Mouse (Mus musculus) heart, embryonic 16.5 days (tissue): ENCODE measurements at regions not wholly inside any gene's neighbourhood (a gene's known extent, or its start where the extent isn't known, plus 50 kb on each side); places are given as distances from the start of the nearest gene placed in this dataset.

Experiments used
- ATAC-seq: fragments of 200-750 bp; cut with Nextera tagmentation; replicated peaks from 2 replicates; pipeline ENCODE4 v1.8.0; 2017; ENCODE audit warnings: moderate number of reproducible peaks; ENCODE audit not compliant: insufficient read depth, low FRiP score; ENCODE audit errors: extremely low read depth
- H3K27ac ChIP-seq: fragments of 300-500 bp; sonication (generic); 2 replicates; pipeline ENCODE4 v1.5.1; 2014; ENCODE audit warnings: mild to moderate bottlenecking, low read length, control low read depth, moderate library complexity
- H3K27me3 ChIP-seq: fragments of 300-500 bp; sonication (generic); 2 replicates; pipeline ENCODE4 v1.6.1; 2014; ENCODE audit warnings: low read length, mixed read lengths; ENCODE audit not compliant: control insufficient read depth, insufficient read depth
- H3K36me3 ChIP-seq: fragments of 300-500 bp; sonication (generic); 2 replicates; pipeline ENCODE4 v1.6.1; 2014; ENCODE audit not compliant: control insufficient read depth, insufficient read depth
- H3K4me1 ChIP-seq: fragments of 300-500 bp; sonication (generic); 2 replicates; pipeline ENCODE4 v1.6.1; 2014; ENCODE audit warnings: low read length, mixed read lengths; ENCODE audit not compliant: control insufficient read depth, insufficient read depth
- H3K4me2 ChIP-seq: fragments of 300-500 bp; sonication (generic); 2 replicates; pipeline ENCODE4 v1.6.1; 2014; ENCODE audit warnings: low read depth, mild to moderate bottlenecking, control low read depth, low read length
- H3K4me3 ChIP-seq: fragments of 300-500 bp; sonication (generic); 2 replicates; pipeline ENCODE4 v1.5.1; 2014; ENCODE audit warnings: mild to moderate bottlenecking, control low read depth, low read length
- H3K9ac ChIP-seq: fragments of 300-500 bp; sonication (generic); 2 replicates; pipeline ENCODE4 v1.6.1; 2014; ENCODE audit warnings: low read length, control low read depth
- H3K9me3 ChIP-seq: fragments of 300-500 bp; sonication (generic); replicated peaks from 2 replicates; pipeline ENCODE4 v1.6.1; 2016; ENCODE audit warnings: low read length; ENCODE audit not compliant: control insufficient read depth
- WGBS: fragments of 180-500 bp; shearing (Covaris S2); extraction: QIAGEN DNeasy Blood & Tissue Kit; methylation state at CpG from one replicate; pipeline ENCODE4 v1.1.7; 2014; 5-methylcytosine and 5-hydroxymethylcytosine counted together

- no peak for ATAC-seq
- Histone ChIP-seq H3K27ac (no peak overlapping the region), H3K27me3 (peaks cover 30% of the 10 kb centered on the region), H3K36me3 (no peaks in the 10 kb centered on the region), H3K9me3 (no peaks in the 10 kb centered on the region), H3K4me3 (no peak overlapping the region), H3K4me2 (peak overlapping the region; percentile 2; the same call in 1 of the 2 replicates), H3K4me1 (peaks cover 10% of the 10 kb centered on the region), H3K9ac (no peak overlapping the region)
- 25% methylated on average over 4 of the region's 4 CpGs for WGBS
These were observed 122.2 kb downstream of the Plxna1 start for GRCm38 (mm10) chr6:89240168-89240705.

DNA sequence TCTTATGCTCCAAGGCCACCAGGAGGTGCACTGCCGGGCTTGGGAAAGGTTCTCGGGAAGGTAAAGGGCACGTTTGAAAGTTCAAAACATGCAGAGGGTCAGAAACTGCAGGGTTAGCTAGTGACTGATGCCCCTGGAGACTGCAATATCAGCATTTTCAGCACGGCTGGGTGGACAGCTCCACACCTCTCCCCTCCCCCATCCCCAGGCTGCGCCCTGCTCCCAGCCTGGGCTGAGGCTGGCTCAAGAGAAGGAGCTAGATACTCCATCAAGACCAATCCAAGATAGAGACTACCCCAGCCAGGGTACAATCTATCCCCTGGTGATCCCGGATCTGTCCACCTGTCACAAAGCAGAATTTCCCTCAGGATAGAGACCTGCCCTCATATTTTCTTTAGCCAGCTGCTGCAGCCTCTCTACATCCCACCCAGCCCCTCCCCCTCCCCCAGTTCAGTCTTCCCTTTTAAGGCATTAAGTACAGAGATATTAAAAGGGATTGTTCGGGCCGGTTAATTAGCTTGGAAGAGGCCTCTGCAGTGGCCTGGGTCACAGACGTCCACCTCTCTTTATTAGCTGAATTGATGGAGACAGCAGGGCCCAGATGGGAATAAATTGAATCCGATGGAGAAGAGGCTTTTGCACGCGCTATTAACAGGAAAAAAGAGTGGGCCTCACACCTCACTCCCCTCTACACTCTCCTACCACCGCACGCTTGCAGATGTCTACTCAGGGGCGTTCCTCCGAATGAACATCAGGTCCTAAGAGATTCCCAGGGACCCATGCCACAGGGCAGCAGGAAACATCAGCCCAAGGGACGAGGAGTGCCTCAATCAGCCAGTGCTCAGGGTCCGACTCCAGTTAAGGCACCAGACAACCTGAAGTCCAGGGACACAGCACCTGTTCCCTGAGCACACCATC, 119.8 kb downstream of the Plxna1 start:
- WGBS, result 32% methylated on average over 18 of the region's 18 CpGs
- Histone ChIP-seq H3K27ac (no peak overlapping the region), H3K4me2 (no peak overlapping the region), H3K9me3 (no peaks in the 10 kb centered on the region), H3K27me3 (peaks cover 27% of the 10 kb centered on the region), H3K4me3 (no peak overlapping the region), H3K4me1 (peaks cover 10% of the 10 kb centered on the region), H3K36me3 (no peaks in the 10 kb centered on the region), H3K9ac (no peak overlapping the region)
- ATAC-seq, result no peak

- no peaks in the 10 kb centered on the region for H3K4me1 ChIP-seq
- peaks cover 25% of the 10 kb centered on the region for H3K27me3 ChIP-seq
- no peaks in the 10 kb centered on the region for H3K36me3 ChIP-seq
- H3K9ac ChIP-seq, result no peak overlapping the region
- no peak overlapping the region for H3K4me3 ChIP-seq
- no peak overlapping the region for H3K4me2 ChIP-seq
- no peak overlapping the region for H3K27ac ChIP-seq
- no peak for ATAC-seq
- no peaks in the 10 kb centered on the region for H3K9me3 ChIP-seq
- 68% methylated on average over 8 of the region's 8 CpGs for WGBS
These were observed 116.9 kb downstream of the Plxna1 start for GRCm38 (mm10) chr6:89245506-89245905.

DNA sequence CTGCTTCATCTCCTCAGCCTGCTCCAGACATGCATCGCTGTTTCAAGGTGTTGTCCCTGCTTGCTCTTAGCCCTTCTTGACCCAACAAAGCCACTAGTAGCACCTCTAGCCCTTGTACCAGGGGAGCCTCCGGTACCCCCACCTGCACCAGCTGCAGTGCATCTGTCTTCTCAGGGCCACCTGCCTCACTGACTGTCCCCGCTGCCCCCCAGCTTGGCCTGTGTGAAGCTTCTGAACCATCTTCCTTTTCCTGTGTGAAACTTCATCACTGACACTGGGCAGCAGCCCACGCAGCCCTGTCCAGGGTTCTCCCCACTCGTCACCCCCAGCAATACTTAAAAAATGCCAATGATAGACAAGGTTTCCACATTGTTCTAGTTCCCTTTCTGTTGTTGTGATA, 116.2 kb downstream of the Plxna1 start:
- Histone ChIP-seq H3K9ac (no peak overlapping the region), H3K27me3 (peaks cover 25% of the 10 kb centered on the region), H3K27ac (no peak overlapping the region), H3K36me3 (no peaks in the 10 kb centered on the region), H3K4me3 (no peak overlapping the region), H3K4me2 (no peak overlapping the region), H3K4me1 (no peaks in the 10 kb centered on the region), H3K9me3 (no peaks in the 10 kb centered on the region)
- WGBS, result 80% methylated on average over 5 of the region's 5 CpGs
- ATAC-seq, result no peak

GRCm38 (mm10) chr6:89248574-89248973, 113.8 kb downstream of the Plxna1 start:
- 87% methylated on average over 9 of the region's 9 CpGs for WGBS
- Histone ChIP-seq H3K27ac (no peak overlapping the region), H3K27me3 (peaks cover 8% of the 10 kb centered on the region), H3K4me1 (no peaks in the 10 kb centered on the region), H3K9ac (no peak overlapping the region), H3K36me3 (no peaks in the 10 kb centered on the region), H3K4me2 (no peak overlapping the region), H3K9me3 (no peaks in the 10 kb centered on the region), H3K4me3 (no peak overlapping the region)
- ATAC-seq, result no peak

DNA sequence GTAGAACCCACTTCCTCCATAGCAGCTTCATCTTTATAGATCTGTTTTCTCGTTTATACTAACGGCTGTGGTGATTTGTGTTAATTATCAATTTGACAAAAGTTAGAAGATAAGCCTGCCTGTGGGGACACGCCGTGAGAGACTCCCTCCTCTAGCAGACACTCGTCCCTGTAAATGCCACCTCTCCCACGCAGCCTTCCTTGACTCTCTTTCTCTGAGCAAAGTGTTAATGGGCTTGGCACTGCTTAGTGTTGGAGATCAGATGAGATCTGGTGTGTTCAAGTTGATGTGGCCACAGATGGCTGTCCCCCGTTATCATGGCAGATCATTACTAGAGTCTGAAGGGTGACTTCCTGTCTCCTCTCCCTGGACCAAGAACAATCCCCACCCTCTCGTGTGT, 113.1 kb downstream of the Plxna1 start:
- WGBS, result 73% methylated on average over 8 of the region's 8 CpGs
- Histone ChIP-seq H3K27ac (no peak overlapping the region), H3K4me3 (no peak overlapping the region), H3K4me2 (no peak overlapping the region), H3K4me1 (no peaks in the 10 kb centered on the region), H3K9ac (no peak overlapping the region), H3K36me3 (no peaks in the 10 kb centered on the region), H3K9me3 (no peaks in the 10 kb centered on the region), H3K27me3 (peaks cover 6% of the 10 kb centered on the region; the same call in 1 of the 2 replicates)
- no peak for ATAC-seq

DNA sequence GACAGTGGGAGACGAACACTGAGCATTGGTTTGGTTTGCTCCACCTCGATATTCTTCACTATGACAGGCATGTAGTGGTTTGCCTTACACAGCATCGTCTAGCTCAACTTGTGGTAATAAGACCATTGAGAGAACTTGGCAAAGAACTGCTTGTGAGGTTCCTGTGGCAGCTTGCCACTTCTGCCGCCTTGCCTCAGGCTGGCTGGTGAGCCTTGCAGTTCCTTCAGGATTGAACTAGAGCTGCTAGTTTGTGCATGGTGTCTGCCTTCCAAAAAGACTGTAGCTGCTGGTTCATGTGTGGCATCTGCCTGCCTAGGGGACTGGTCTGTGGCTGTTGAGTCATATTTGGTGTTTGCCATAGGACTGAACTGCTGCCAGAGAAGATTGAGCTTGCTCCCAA, 110.8 kb downstream of the Plxna1 start:
- no peak for ATAC-seq
- 67% methylated on average over 4 of the region's 4 CpGs for WGBS
- H3K9me3 ChIP-seq, result no peaks in the 10 kb centered on the region
- no peak overlapping the region for H3K9ac ChIP-seq
- H3K4me1 ChIP-seq, result no peaks in the 10 kb centered on the region
- H3K27me3 ChIP-seq, result no peaks in the 10 kb centered on the region
- H3K36me3 ChIP-seq, result no peaks in the 10 kb centered on the region
- H3K4me3 ChIP-seq, result no peak overlapping the region
- H3K27ac ChIP-seq, result no peak overlapping the region
- no peak overlapping the region for H3K4me2 ChIP-seq

GRCm38 (mm10) chr6:89256022-89256421, 106.4 kb downstream of the Plxna1 start:
- Histone ChIP-seq H3K9me3 (no peaks in the 10 kb centered on the region), H3K27ac (no peak overlapping the region), H3K9ac (no peak overlapping the region), H3K36me3 (no peaks in the 10 kb centered on the region), H3K4me2 (no peak overlapping the region), H3K27me3 (no peaks in the 10 kb centered on the region), H3K4me3 (no peak overlapping the region), H3K4me1 (no peaks in the 10 kb centered on the region)
- WGBS, result 36% methylated on average over 4 of the region's 4 CpGs
- no peak for ATAC-seq

GRCm38 (mm10) chr6:89256630-89257292, 105.7 kb downstream of the Plxna1 start:
- WGBS, result 63% methylated on average over 8 of the region's 8 CpGs
- no peak overlapping the region for H3K4me3 ChIP-seq
- no peaks in the 10 kb centered on the region for H3K9me3 ChIP-seq
- ATAC-seq, result no peak
- H3K27ac ChIP-seq, result no peak overlapping the region
- no peaks in the 10 kb centered on the region for H3K27me3 ChIP-seq
- no peaks in the 10 kb centered on the region for H3K36me3 ChIP-seq
- H3K4me2 ChIP-seq, result no peak overlapping the region
- H3K4me1 ChIP-seq, result no peaks in the 10 kb centered on the region
- no peak overlapping the region for H3K9ac ChIP-seq
